Mouse (Mus musculus): ENCODE measurements around the gene Aph1c.

GRCm38 (mm10) chr9:66883500-66883899 lies 49.0 kb upstream of the Aph1c start:
- TF ChIP-seq CTCF (IDR thresholded peaks at IDR 0.05; ENCODE audit: control insufficient read depth, insufficient read depth, insufficient replicate concordance, low read depth, low read length) (no peak), POLR2A (IDR thresholded peaks at IDR 0.05; ENCODE audit: control insufficient read depth, low read depth, low read length) (no peak)

Measured in testis, adult 2 months (tissue).